Mouse (Mus musculus): ENCODE measurements around the gene Psg21.
A peak's percentile ranks its signal among the peaks of the same experiment; 100 is the strongest.
"Not testable (repeated sequence)": the region's sequence is repeated elsewhere in the genome, so short reads cannot be mapped to it uniquely, and the experiment has no call there.

The Psg21 gene

DNA sequence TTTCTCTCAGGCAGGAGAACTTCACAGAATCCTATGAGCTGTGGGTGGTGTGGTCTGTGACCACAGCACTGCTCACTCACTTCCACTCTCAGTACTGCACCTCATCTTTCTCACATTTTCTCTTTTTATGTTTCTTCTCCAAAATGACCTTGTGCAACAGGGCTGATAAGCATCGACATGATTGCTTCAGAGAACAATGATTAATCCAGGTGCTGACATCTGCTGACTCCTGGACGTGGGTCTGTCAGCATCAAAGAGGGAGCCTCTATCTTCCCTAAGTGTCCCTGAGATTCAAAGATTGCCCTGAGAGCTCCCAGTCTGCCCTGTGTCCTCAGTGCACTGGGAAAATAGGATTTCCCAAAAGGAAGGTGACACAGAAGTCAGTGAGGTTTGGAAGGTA, at the start of gene Psg21:
Psg21 (minus strand) TSS at position 101 of the 400 bp plus-strand sequence.
- DNase-seq = not testable (repeated sequence)

DNA sequence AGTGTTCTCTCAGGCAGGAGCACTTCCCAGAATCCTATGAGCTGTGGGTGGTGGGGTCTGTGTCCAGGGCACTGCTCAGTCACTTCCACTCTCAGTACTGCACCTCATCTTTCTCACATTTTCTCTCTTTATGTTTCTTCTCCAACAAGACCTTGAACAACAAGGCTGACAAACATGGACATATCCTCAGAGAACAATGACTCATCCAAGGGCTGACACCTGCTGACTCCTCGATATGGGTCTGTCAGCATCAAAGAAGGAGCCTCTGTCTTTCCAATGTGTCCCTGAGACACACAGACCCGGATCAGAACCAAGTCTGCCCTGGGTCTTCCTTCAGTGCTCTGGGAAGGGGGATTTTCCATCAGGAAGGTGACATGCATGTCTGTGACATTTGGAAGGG, 29.6 kb upstream of the Psg21 start, which contains the start of gene Psg20:
Psg20 (minus strand) TSS at position 101 of the 400 bp plus-strand sequence.
- no peak for DNase-seq

DNA sequence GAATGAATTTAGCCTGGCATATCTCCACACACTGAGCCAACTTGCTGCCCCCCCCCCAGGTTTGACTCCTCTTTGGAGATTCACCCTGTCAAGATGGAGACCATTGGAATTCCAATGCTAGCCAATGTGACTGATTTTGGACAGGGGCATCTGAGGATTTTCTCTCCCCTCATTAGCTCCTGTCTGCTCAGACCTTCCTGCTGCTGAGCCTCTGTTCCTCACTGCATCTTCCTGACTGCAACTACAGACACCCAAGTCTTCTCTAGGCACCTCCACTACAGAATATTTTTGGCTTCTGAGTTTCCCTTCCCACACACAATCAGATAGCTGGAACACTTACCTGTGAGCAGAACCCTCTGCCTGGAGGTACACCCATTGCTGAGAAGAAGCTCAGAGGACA, 29.1 kb upstream of the Psg21 start:
- DNase-seq = no peak

- DNase-seq = peak; percentile 29
Measured at GRCm38 (mm10) chr7:18679772-18680171, 23.2 kb upstream of the Psg21 start.

DNA sequence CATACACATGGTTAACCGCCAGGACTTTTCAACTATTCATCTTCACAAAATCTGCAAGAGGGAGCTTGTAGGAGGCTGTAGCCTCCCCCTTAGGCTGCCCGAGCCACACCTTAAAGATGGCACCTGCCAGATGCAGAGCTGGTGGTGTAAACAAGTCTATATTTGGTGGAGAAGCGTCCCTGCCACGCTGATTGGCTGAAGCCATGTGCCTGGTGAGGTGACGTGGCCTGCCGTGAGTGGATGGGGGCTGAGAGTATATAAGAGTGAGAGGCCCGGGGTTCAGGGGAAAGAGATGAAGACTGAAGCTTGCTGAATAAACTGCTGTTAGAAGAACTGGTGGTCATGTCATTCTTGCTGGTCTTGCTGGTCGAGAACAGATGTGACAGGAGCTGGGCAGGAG, 29.6 kb downstream of the Psg21 start:
- DNase-seq = not testable (repeated sequence)

DNA sequence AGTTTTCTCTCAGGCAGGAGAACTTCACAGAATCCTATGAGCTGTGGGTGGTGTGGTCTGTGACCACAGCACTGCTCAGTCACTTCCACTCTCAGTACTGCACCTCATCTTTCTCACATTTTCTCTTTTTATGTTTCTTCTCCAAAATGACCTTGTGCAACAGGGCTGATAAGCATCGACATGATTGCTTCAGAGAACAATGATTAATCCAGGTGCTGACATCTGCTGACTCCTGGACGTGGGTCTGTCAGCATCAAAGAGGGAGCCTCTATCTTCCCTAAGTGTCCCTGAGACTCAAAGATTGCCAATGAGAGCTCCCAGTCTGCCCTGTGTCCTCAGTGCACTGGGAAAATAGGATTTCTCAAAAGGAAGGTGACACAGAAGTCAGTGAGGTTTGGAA, 40.1 kb downstream of the Psg21 start, which contains the start of gene Psg23:
Psg23 (minus strand) TSS at position 101 of the 400 bp plus-strand sequence.
- not testable (repeated sequence) for DNase-seq
